Mouse (Mus musculus) liver, embryonic 15.5 days (tissue): ENCODE results near the gene Spata13. TPM values are rescaled to one million over a fixed set of nuclear protein-coding genes. Genes with fewer than 3 reads are reported as not detected.

ENCODE experiments used
- ATAC-seq: fragments of 200-750 bp; cut with Nextera tagmentation; 2 replicates; pipeline ENCODE4 v1.8.0; 2017; ENCODE audit warnings: moderate number of reproducible peaks, mild to moderate bottlenecking, moderate library complexity; ENCODE audit not compliant: insufficient read depth
- H3K27ac ChIP-seq: fragments of 300-500 bp; sonication (generic); replicated peaks from 2 replicates; pipeline ENCODE4 v1.5.1; 2015; ENCODE audit warnings: mild to moderate bottlenecking, inconsistent platforms
- H3K27me3 ChIP-seq: fragments of 300-500 bp; sonication (generic); 2 replicates; pipeline ENCODE4 v1.6.1; 2015; ENCODE audit warnings: mild to moderate bottlenecking, inconsistent platforms
- H3K36me3 ChIP-seq: fragments of 300-500 bp; sonication (generic); replicated peaks from 2 replicates; pipeline ENCODE4 v1.6.1; 2015; ENCODE audit warnings: moderate library complexity, mild to moderate bottlenecking, inconsistent platforms
- H3K4me1 ChIP-seq: fragments of 300-500 bp; sonication (generic); replicated peaks from 2 replicates; pipeline ENCODE4 v1.6.1; 2015; ENCODE audit warnings: inconsistent platforms
- H3K4me2 ChIP-seq: fragments of 300-500 bp; sonication (generic); 2 replicates; pipeline ENCODE4 v1.6.1; 2015; ENCODE audit warnings: moderate library complexity, mild to moderate bottlenecking, inconsistent platforms
- H3K4me3 ChIP-seq: fragments of 300-500 bp; sonication (generic); replicated peaks from 2 replicates; pipeline ENCODE4 v1.5.1; 2015; ENCODE audit warnings: mild to moderate bottlenecking, inconsistent platforms
- H3K9ac ChIP-seq: fragments of 300-500 bp; sonication (generic); 2 replicates; pipeline ENCODE4 v1.6.1; 2015; ENCODE audit warnings: moderate library complexity, mild to moderate bottlenecking, inconsistent platforms
- H3K9me3 ChIP-seq: fragments of 300-500 bp; sonication (generic); replicated peaks from 2 replicates; pipeline ENCODE4 v1.6.1; 2016; ENCODE audit warnings: inconsistent platforms
- WGBS: fragments of 180-500 bp; shearing (Covaris S2); methylation state at CpG from one replicate; pipeline ENCODE4 v1.1.7; 2015; ENCODE audit warnings: mixed read lengths; ENCODE audit not compliant: insufficient replicate concordance; 5-methylcytosine and 5-hydroxymethylcytosine counted together
- polyA plus RNA-seq: library from polyadenylated mRNA; unstranded; fragments of >200 nt; fragmentation: Nextera tagmentation; extraction: Ambion mirVana; gene quantifications from 2 replicates; pipeline ENCODE4 v1.2.1, GENCODE M21; 2015

Gene Spata13
- polyA plus RNA-seq, 1 experiment from 2014 or later: 18.2 TPM

DNA sequence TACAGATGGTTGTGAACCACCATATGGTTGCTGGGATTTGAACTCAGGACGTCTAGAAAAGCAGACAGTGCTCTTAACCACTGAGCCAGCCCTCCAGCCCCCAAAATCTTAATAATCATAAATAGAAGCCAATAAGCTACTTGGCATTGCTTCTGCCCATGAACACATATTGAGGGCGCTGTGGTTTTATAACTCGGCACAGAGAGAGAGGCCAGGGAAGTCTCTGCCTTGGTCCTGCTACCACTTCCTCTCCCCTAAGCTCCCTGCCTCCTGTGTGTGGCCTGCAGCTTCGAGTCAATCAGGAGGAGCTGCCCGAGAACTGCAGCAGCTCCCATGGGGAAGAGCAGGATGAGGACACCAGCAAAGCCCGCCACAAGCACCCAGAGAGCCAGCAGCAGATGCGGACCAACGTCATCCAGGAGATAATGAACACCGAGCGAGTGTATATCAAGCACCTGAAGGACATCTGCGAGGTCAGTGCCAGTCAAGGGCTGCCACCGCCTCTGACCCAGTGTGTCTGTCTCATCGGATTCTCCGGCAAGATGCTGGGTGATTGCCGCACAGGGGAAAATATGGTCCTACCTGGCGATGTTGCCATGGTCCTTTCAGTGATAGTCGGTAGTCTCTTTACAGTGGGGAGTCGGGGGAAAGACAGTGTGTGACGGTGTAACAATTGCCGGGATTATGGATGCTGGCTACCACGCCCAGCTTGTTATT, 113.5 kb downstream of the Spata13 start:
- Histone ChIP-seq H3K9ac (no peak overlapping the region), H3K4me3 (no peak overlapping the region), H3K4me1 (peaks cover 3% of the 10 kb centered on the region), H3K4me2 (no peak overlapping the region), H3K36me3 (peaks cover 64% of the 10 kb centered on the region), H3K27ac (no peak overlapping the region), H3K9me3 (no peaks in the 10 kb centered on the region), H3K27me3 (no peaks in the 10 kb centered on the region)
- WGBS: 67% methylated on average over 21 of the region's 21 CpGs
- ATAC-seq: no peak

DNA sequence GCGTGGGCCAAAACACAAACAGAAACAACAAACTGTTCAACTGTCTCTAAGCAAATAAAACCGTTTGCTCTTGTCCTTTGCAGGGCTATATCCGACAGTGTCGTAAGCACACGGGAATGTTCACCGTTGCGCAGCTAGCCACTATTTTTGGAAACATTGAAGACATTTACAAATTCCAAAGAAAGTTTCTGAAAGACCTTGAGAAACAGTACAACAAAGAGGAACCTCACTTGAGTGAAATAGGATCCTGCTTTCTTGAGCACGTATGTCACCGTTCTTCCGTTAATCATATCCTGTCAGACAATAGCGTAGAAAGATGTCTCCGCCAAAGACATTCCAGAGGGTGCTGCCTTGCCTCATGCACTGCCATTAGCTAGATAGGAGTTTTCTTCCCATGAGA, 116.1 kb downstream of the Spata13 start:
- no peak for ATAC-seq
- H3K27me3 ChIP-seq: no peaks in the 10 kb centered on the region
- H3K9me3 ChIP-seq: no peaks in the 10 kb centered on the region
- H3K4me1 ChIP-seq: no peaks in the 10 kb centered on the region; the same call in 1 of the 2 replicates
- no peak overlapping the region for H3K27ac ChIP-seq
- H3K36me3 ChIP-seq: peaks cover 79% of the 10 kb centered on the region
- no peak overlapping the region for H3K9ac ChIP-seq
- WGBS: 67% methylated on average over 12 of the region's 12 CpGs
- H3K4me2 ChIP-seq: no peak overlapping the region
- no peak overlapping the region for H3K4me3 ChIP-seq

DNA sequence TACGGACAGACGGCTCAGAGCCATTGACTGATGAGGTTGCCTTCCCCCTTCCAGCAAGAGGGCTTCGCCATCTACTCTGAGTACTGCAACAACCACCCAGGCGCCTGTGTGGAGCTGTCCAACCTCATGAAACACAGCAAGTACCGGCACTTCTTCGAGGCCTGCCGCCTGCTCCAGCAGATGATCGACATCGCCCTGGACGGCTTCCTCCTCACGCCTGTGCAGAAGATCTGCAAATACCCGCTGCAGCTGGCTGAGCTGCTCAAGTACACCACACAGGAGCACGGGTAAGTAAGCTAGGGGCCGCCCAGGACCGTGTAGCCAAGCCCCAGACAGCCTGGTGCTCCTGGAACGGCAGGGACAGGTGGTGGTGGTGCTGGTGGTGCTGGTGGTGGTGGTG, 117.8 kb downstream of the Spata13 start:
- no peak overlapping the region for H3K4me3 ChIP-seq
- ATAC-seq: no peak
- 76% methylated on average over 16 of the region's 16 CpGs for WGBS
- no peak overlapping the region for H3K4me2 ChIP-seq
- H3K4me1 ChIP-seq: no peaks in the 10 kb centered on the region; the same call in 1 of the 2 replicates
- H3K9me3 ChIP-seq: no peaks in the 10 kb centered on the region
- no peaks in the 10 kb centered on the region for H3K27me3 ChIP-seq
- H3K9ac ChIP-seq: no peak overlapping the region
- H3K27ac ChIP-seq: no peak overlapping the region
- H3K36me3 ChIP-seq: peaks cover 86% of the 10 kb centered on the region

DNA sequence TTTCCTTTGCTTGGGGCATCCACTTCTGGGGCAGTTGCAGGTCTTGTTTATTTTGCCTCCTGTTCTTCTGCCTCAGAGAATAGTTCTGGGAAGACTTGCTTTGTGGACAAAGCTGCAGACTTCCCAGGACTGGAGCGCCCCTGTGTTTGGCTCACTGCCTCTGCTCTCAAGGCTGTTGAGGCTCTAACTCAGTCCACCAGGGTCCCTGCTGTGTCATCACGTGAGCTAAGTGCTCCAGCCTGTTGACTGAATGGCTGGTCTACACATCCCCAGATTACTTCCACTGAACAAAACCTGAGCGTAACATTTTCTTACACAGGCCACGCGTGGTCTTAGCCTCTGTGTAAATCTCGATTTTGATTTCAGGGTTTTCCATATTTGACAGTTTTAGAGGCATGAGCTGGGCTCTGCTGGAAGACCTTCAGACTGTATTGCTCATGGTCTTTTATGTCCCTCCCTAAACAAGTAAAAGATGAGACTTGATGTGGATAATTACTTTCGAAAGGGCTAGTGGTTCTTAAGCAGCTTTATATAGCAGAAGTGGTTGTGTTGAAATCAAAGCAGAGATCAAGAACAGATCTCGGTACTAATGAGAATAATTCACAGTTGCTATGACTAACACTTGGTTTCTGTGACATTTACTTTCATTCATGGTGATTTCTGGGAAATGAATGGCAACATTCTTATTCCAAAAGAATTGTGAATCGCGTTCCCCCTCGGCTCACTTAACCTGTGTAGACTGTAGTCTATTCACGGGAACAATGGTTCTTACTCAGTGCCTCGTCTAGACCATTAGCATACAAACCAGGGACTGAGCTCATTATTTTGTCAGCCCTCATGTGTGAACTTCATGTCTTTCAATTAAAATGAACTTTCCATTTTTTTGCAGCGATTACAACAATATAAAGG, 119.3 kb downstream of the Spata13 start:
- H3K4me3 ChIP-seq: no peak overlapping the region
- 79% methylated on average over 14 of the region's 14 CpGs for WGBS
- no peaks in the 10 kb centered on the region for H3K9me3 ChIP-seq
- H3K27me3 ChIP-seq: no peaks in the 10 kb centered on the region
- H3K27ac ChIP-seq: no peak overlapping the region
- no peak for ATAC-seq
- no peak overlapping the region for H3K9ac ChIP-seq
- no peak overlapping the region for H3K4me2 ChIP-seq
- H3K4me1 ChIP-seq: no peaks in the 10 kb centered on the region; the same call in 1 of the 2 replicates
- H3K36me3 ChIP-seq: peaks cover 84% of the 10 kb centered on the region

DNA sequence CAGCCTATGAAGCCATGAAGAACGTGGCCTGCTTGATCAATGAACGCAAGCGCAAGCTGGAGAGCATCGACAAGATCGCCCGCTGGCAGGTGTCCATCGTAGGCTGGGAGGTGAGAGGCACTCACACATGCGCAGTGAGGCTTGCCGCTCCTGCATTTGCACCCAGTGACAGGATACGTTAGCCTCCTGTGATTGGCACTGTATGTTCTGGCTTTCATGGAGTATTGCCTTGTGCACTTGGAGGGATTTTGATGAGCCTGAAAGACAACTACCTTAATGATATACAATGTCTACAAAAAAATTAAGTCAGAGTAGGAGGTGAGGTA, 120.0 kb downstream of the Spata13 start:
- H3K36me3 ChIP-seq: peaks cover 86% of the 10 kb centered on the region
- no peaks in the 10 kb centered on the region for H3K27me3 ChIP-seq
- no peak overlapping the region for H3K4me3 ChIP-seq
- H3K27ac ChIP-seq: no peak overlapping the region
- H3K9ac ChIP-seq: no peak overlapping the region
- no peak for ATAC-seq
- H3K4me2 ChIP-seq: no peak overlapping the region
- WGBS: 90% methylated on average over 10 of the region's 10 CpGs
- H3K9me3 ChIP-seq: no peaks in the 10 kb centered on the region
- no peaks in the 10 kb centered on the region; the same call in 1 of the 2 replicates for H3K4me1 ChIP-seq

DNA sequence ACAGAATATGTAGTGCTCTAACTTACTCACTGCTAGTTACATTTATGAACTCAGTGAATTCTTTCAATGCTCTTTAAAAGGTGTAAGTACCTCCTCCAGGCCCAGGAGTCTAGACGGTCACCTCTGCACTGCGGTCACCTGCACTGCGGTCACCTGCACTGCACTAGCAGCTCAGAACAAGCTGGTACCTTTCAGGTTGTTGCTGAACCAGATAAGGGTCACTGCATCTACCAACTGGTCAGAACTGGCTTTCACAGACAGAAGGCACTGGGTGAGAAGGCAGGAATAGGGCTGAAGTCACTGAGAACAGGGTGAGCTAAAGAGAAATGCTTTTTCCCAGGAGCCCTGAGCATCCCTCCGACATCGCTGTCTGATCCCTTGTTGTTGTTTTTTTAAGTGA, 120.9 kb downstream of the Spata13 start:
- Histone ChIP-seq H3K9ac (no peak overlapping the region), H3K36me3 (peaks cover 86% of the 10 kb centered on the region), H3K9me3 (no peaks in the 10 kb centered on the region), H3K4me1 (no peaks in the 10 kb centered on the region), H3K27ac (no peak overlapping the region), H3K4me2 (no peak overlapping the region), H3K27me3 (no peaks in the 10 kb centered on the region), H3K4me3 (no peak overlapping the region)
- 86% methylated on average over 5 of the region's 5 CpGs for WGBS
- ATAC-seq: no peak

DNA sequence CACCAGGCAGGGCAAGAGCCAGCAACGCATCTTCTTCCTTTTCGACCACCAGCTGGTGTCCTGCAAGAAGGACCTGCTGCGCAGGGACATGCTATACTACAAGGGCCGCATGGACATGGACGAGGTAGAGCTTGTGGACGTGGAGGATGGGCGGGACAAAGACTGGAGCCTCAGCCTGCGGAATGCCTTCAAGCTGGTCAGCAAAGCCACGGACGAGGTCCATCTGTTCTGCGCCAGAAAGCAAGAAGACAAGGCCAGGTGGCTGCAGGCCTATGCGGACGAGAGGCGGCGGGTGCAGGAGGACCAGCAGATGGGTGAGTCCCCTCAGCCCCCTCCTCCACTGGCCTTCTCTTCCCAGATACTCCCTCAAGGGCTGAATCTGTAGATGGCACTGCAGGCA, 122.5 kb downstream of the Spata13 start:
- Histone ChIP-seq H3K27me3 (no peaks in the 10 kb centered on the region), H3K4me2 (no peak overlapping the region), H3K4me3 (no peak overlapping the region), H3K27ac (no peak overlapping the region), H3K9ac (no peak overlapping the region), H3K4me1 (no peaks in the 10 kb centered on the region), H3K9me3 (no peaks in the 10 kb centered on the region), H3K36me3 (peaks cover 86% of the 10 kb centered on the region)
- no peak for ATAC-seq
- 83% methylated on average over 15 of the region's 15 CpGs for WGBS

DNA sequence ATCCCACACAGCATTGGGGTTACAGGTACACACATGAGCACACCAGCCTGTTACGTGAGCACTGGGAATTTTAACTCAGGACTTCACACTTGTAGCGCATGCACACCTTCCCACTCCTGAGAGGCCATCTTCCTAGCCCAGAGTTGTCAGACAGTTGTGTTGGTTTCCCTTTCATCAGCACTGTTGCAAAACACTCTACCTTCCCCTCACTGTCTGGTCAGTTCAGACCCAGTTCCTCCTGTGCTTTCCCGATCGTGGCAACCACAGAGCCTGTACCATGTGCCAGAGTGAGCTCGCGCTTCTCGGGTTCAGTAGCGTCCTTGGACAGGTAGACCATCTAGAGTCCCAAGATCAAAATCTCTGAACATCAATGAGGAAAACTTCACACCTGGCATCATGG, 123.5 kb downstream of the Spata13 start:
- Histone ChIP-seq H3K27me3 (no peaks in the 10 kb centered on the region), H3K27ac (no peak overlapping the region), H3K9ac (no peak overlapping the region), H3K4me1 (no peaks in the 10 kb centered on the region), H3K4me2 (no peak overlapping the region), H3K36me3 (peaks cover 89% of the 10 kb centered on the region), H3K4me3 (no peak overlapping the region), H3K9me3 (no peaks in the 10 kb centered on the region)
- ATAC-seq: no peak
- 73% methylated on average over 8 of the region's 8 CpGs for WGBS

DNA sequence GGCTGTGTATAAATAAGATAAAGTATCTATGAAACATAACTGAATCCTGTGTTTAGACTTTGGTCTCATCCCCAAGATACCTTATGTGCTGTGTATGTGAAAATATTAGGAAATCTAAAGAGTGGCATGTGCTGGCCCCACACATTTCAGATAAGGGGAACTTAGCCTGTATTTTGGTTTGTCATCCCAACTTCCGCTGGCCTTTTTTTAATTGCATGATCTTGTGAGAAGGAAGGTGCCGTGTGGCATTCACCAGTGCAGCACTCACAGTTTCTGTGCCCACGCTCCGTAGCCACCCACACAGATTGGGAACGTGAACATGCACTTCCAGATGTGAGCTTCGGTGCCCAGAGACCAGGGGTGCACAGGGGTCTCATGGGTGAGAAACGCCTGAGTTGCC, 123.9 kb downstream of the Spata13 start:
- Histone ChIP-seq H3K4me1 (no peaks in the 10 kb centered on the region), H3K36me3 (peaks cover 90% of the 10 kb centered on the region), H3K4me2 (no peak overlapping the region), H3K27ac (no peak overlapping the region), H3K9ac (no peak overlapping the region), H3K4me3 (no peak overlapping the region), H3K9me3 (no peaks in the 10 kb centered on the region), H3K27me3 (no peaks in the 10 kb centered on the region)
- 82% methylated on average over 7 of the region's 7 CpGs for WGBS
- ATAC-seq: no peak

DNA sequence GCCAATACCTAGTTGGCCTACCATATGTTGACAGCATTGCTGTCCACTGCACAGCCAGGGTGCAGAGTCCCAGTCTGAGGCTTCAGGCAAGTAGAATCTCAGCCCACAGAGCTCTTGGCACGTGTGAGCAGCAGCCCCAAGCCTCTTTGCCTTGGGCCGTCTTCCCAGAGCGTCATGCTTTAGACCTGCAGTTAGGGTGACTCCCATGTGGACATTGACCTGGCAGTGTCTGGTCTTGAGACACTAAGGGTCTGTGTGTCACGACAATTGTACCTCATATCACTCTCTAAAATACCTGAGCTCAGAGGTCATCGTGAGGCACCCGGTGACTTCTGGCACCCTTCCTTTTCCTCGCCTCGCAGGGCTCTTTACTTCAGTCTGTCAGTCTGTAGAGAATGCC, 125.3 kb downstream of the Spata13 start:
- H3K27ac ChIP-seq: no peak overlapping the region
- no peaks in the 10 kb centered on the region for H3K27me3 ChIP-seq
- no peak overlapping the region for H3K9ac ChIP-seq
- no peak overlapping the region for H3K4me3 ChIP-seq
- no peak for ATAC-seq
- WGBS: 82% methylated on average over 8 of the region's 8 CpGs
- no peak overlapping the region for H3K4me2 ChIP-seq
- no peaks in the 10 kb centered on the region for H3K4me1 ChIP-seq
- H3K36me3 ChIP-seq: peaks cover 77% of the 10 kb centered on the region
- no peaks in the 10 kb centered on the region for H3K9me3 ChIP-seq

DNA sequence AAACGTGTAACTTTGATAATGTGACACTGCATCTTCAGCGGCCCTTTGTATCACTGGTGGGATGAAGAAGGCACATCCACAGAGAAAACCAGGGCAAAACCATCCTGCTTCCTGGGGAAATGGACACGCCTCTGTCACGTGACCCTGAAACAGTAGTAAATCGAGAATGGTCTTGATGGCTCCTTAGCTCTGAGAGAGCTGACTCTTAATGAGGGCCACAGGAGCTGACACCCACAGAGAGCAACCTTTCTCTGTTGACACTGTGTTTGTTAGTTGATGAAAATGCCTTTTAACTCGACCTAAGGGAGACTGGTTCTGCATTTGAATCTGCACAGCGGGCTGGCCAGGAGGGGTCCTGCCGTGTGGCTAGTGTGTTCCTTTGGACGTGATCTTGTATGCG, 128.0 kb downstream of the Spata13 start:
- peaks cover 8% of the 10 kb centered on the region; the same call in 1 of the 2 replicates for H3K4me1 ChIP-seq
- no peak overlapping the region for H3K4me2 ChIP-seq
- no peak overlapping the region for H3K27ac ChIP-seq
- no peak for ATAC-seq
- no peak overlapping the region for H3K9ac ChIP-seq
- peaks cover 50% of the 10 kb centered on the region for H3K36me3 ChIP-seq
- H3K27me3 ChIP-seq: no peaks in the 10 kb centered on the region
- WGBS: 73% methylated on average over 10 of the region's 10 CpGs
- no peaks in the 10 kb centered on the region for H3K9me3 ChIP-seq
- no peak overlapping the region for H3K4me3 ChIP-seq
